Mouse (Mus musculus) thymus, adult 18-20 months (tissue): ENCODE data around the gene Chia1.
"Not testable (repeated sequence)": the region's sequence is repeated elsewhere in the genome, so short reads cannot be mapped to it uniquely, and the experiment has no call there.

ENCODE experiments used
- DNase-seq, 2 experiments: peaks; one replicate each; pipeline ENCODE4 v3.0.0; 2022; ENCODE audit warnings: mixed read lengths in 2 of 2

The Chia1 gene

GRCm38 (mm10) chr3:106112929-106113328 lies at the start of gene Chia1:
TSS of gene Chia1 (plus strand) at chr3:106113229.
- no peak for DNase-seq

DNA sequence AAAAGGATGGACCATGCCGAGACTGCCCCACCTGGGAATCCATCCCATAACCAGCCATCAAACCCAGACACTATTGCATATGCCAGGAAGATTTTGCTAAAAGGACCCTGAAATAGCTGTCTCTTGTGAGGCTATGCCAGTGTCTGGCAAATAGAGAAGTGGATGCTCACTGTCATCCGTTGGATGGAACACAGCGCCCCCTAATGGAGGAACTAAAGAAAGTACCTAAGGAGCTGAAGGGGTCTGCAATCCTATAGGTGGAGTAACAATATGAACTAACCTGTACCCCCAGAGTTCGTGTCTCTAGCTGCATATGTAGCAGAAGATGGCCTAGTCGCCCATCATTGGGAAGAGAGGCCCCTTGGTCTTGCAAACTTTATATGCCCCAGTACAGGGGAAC lies 45.3 kb upstream of the Chia1 start:
- DNase-seq: not testable (repeated sequence)

DNA sequence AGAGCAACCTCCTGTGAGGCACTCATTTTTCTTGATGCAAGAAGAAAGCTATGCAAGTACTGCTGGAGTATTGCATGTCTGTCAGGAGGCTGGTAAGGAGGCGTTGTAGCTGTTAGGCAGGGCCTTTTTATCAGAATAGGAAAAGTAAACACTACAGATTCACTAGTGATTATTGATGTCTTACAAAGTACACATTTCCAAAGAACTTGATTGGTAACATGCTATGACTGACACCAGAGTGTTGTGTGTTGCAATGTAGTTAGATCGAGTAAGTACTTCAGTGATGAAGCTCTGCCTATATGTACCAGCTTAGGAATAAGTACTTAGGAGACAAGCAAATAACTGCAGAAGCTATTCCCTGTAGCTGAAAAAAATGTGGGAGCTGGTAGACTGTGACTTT lies 42.0 kb upstream of the Chia1 start:
- no peak for DNase-seq

DNA sequence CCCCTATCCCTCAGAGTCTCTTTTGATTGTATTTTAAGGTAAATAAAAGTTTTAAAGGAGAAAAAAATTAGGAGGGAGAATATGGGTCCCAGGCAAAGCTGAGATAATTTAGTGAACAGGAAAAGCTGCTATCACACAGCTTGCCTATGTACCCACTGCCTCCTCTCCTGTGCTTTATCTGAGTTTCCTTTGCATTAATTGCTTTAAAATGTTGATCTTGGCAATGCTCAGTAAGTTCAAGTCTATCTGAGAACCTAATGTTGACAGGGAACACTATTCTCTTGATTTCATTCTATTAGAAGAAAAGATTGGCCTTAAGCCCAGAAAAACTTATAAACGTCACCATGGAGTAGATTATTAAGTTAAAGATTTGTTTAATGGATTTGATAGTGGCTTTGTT lies 38.2 kb upstream of the Chia1 start:
- DNase-seq: no peak

DNA sequence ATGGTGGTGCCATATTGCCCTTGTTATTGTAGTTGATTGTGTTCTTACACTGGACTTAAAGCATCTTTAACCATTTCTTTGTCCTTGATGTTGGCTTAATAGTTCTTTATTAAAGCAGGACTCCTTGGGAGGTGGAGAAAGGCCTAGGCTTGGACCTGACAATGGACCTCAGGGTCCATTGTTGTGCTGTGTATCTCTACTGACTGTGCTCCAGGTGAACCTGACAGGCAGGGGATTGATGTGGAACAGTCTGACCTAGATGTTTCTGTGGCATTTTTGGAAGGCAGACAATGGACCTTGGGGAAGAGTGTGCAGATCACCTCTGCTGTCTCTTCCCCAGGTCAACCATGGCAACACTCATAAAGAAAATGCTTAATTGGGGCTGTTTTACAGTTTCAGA lies 14.0 kb downstream of the Chia1 start:
- DNase-seq: no peak

DNA sequence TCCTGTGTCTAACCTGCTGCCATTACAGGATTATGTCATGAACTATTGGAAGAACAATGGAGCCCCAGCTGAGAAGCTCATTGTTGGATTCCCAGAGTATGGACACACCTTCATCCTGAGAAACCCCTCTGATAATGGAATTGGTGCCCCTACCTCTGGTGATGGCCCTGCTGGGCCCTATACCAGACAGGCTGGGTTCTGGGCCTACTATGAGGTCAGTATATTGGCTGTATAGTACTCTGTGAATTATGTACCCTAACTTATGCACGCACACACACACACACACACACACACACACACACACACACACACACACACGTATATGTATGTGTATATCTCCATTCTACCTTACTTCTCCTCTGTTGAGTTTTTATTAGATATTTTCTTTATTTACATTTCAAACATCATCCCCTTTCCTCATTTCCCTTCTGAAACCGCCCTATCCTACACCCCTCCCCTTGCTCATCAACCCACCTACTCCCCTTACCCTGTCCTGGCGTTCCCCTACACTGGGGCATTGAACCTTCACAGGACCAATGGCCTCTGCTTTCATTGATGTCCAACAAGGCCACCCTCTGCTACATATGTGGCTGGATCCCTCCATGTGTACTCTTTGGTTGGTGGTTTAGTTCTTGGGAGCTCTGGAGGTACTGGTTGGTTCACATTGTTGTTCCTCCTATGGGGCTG lies 15.9 kb downstream of the Chia1 start:
- DNase-seq: no peak

DNA sequence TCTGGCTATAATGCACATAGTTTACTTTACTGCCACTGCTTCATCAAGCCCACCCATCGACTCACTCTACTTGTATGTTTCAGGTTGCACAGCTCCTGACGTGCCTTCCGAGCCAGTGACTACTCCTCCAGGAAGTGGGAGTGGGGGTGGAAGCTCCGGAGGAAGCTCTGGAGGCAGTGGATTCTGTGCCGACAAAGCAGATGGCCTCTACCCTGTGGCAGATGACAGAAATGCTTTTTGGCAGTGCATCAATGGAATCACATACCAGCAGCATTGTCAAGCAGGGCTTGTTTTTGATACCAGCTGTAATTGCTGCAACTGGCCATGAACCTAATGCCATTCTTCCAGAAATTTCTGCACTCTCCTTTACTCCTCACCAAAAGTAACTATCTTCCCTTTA lies 18.7 kb downstream of the Chia1 start:
- DNase-seq: no peak

DNA sequence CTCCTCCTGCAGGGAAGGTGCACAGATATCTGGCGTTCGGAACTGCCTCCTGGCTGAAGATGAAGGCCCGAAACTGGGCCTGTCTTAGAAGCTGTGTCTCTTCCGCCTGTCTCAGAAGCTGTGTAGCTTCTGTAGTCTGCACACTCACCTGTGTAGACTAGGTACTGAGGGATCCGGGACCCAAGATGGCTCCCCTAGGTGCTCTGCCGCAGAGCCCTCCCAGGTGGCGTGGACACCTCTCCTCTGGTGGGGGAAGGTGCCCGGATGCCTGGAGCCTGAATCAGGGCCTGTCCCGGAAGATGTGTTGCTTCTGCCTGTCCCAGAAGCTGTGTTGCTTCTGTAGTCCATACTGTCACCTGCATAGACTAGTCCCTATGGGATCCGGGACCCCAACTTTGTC lies 31.1 kb downstream of the Chia1 start:
- no peak for DNase-seq

DNA sequence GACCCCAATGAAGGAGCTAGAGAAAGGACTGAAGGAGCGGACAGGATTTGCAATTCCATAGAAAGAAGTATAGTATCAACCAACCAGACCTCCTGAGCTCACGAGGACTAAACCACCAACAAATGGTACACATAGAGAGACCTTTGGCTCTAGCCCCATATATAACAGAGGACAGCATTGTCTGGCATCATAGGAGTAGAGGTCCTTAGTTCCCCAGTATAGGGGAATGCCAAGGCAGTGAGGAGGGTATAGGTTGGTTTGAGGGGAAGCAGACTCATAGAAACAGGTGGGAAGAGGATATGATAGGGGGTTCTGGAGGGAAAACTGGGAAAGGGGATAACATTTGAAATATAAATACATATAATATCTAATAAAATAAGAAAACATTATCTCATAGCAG lies 41.4 kb downstream of the Chia1 start:
- no peak for DNase-seq

DNA sequence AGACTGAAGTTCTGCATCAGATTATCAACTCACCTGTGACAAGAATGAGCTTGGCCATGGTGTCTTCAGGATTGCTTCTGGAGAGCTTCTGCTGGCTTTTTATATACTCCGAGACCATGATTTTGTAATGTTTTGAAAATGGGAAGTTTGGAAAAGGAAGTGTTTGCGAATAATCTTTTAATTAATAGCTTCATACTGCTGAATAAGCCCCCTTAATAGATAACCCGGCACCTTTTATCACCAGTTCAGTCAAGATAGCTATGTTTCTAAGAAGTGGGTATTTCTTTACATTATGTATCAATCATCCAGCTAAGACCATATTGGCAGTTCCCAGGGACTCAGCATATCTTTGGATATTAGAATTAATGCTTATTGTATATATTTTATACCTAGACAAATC lies 54.4 kb downstream of the Chia1 start, which contains the start of gene Chil3:
Chil3 (minus strand) TSS at position 101 of the 400 bp plus-strand sequence.
- DNase-seq: no peak

DNA sequence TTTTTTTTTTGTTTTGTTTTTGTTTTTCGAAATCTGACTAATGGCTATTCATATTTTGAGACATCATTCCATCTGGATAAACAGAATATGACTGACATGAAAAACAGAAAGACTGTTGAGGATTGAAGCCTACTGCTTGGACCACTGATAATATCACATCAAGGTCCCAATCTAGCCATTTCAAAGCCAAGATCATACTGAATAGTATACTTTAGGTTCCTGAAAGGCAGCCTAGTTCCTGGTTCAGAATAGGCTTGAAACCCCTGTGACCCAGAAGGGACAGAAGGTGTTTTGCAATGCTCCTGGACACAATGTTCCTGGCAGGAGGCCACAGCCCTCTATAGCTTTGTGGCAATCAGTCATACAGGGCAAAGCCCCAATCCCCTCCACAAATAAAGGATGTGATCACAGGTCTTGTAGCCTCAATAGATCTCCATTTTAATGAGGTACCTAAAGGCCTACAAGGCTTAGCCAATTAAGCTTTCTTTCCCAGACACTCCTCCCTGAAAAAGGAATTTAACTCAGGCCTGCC lies 57.6 kb downstream of the Chia1 start:
- DNase-seq: no peak

DNA sequence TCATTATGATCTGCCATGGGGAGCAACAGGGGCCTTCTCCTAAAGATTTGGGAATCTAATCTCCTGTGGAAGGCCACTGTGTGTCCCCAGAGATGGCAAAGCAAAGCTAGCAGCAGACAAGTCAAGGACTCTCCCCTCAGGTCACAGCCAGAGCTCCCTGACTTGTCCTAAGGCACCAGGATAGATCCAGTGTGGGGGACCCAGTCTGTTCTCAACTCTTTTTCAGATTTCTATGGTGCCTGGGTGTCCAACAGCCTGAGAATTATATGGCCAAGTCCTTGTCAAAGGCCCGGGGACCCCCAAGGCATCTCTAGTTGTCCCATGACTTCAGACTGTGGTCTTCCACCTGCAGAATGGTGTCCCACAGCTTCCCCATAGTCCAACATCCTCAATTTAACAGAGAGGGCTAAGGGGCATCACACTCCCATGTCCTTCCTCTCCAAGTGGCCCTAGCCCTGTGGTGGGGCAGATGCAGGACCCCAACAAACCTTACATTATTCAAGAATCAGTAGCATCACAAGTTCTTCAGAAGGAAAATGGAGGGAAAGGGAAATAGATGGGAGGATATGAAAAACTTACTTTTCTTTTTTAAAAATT lies 58.2 kb downstream of the Chia1 start:
- no peak for DNase-seq

DNA sequence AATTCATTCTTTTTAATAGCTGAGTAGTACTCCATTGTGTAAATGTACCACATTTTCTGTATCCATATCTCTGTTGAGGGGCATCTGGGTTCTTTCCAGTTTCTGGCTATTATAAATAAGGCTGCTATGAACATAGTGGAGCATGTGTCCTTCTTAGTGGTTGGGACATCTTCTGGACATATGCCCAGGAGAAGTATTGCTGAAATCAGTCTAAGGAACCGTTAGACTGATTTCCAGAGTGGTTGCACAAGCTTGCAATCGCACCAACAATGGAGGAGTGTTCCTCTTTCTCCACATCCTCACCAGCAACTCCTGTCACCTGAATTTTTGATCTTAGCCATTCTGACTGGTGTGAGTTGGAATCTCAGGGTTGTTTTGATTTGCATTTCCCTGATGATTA lies 59.5 kb downstream of the Chia1 start:
- not testable (repeated sequence) for DNase-seq

DNA sequence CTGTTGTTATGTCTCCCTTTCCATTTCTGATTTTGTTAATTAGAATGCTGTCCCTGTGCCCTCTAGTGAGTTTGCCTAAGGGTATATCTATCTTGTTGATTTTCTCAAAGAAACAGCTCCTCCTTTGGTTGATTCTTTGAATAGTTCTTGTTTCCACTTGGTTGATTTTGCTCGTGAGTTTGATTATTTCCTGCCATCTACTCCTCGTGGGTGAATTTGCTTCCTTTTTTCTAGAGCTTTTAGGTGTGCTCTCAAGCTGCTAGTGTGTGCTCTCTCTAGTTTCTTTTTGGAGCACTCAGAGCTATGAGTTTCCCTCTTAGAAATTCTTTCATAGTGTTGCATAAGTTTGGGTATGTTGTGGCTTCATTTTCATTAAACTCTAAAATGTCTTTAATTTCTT lies 61.9 kb downstream of the Chia1 start:
- not testable (repeated sequence) for DNase-seq

DNA sequence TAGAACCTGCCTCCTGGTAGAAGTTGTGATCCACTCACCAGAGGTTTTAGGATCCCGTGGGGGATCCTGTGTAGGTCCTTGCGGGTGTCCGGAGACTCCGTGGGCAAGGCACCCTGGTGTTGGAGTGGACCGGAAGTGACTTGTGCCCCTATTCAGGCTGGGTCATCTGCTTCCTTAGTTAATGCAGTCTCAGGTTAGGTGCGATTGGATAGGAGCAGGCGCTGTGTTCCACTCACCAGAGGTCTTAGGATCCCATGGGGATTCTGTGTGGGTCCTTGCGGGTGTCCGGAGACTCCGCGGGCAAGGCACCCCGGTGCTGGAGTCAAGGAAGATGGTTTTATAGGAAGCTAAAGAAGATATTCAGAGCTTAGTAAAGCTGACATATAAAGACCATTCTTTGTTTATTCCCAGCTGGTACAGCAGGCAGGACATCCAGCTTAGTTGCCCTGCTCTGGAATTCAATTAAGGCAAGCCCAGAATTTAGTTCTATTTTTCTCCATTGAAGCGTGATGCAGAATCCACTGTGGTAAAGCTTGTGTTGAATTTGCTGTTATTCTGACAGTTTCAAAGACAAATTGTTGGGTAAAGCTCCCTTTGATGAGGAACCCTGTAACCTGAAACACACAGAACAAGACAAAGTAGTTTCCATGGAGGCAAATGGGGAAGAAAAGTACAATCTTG lies 64.6 kb downstream of the Chia1 start:
- no peak for DNase-seq
